Mouse (Mus musculus): Measurements from ENCODE around the gene Itm2c.

Gene Itm2c

DNA sequence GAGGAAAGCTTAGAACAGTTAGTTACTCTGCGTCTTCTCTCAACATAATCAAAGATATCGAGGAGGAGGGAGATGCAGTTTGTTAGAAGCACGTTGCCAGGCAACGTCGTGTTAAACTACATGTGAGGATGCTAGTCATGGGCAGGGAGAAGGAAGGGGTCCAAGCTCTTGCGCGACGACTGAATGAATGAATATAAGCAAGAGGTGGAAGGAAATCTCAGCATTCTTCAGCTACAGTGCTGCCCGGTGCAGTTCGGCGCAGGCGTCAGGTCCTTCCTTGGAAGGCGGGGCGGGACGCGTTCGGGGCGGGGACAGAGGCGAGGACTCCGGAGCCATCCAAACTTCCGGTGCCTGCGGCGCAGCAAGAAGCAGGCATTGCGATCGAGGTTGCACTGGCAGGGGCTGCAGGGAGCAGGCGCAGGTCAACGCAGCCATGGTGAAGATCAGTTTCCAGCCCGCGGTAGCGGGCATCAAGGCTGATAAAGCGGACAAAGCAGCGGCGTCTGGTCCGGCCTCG is at the start of gene Itm2c:
TSS of gene Itm2c (plus strand) at position 51 of the 517 bp plus-strand sequence.
- peak; percentile 94 for DNase-seq

DNA sequence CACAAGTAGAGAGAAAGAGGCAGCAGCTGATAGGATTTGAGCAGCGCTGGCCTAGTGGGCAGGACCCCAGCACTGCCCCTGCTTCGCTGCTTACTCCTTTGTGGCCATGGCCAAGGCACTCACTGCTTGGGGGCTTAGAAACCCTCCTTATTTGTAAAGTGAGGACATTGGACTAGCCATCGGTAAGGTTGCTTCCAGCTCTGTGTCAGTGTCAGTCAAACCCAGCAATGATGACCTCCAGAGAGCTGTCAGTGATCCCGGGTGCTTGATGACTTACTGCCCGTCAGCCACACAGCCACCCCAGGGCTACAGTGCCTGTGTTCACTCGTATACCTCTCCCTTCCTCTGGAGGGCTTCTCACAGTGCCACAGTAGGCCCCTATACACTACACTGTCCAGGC is 49.1 kb upstream of the Itm2c start:
- DNase-seq = no peak

DNA sequence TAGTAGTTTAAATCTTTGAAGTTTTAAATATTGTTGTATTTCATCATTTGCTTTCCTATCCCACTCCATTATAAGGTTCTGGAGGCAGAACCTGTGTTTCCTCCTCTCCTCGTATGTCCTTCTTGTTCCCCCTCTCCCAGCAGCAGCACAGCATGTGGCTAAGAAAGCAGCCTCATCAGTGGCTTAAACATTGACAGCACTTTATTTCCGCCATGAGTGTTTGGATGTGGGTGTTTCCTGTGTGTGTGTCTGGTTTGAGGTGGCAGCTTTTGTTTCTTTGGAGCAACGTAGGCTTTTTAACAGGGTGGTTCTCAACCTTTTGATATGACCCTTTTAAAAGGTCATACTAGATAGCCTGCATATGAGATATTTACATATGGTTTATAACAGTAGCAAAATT is 48.6 kb upstream of the Itm2c start:
- no peak for DNase-seq

DNA sequence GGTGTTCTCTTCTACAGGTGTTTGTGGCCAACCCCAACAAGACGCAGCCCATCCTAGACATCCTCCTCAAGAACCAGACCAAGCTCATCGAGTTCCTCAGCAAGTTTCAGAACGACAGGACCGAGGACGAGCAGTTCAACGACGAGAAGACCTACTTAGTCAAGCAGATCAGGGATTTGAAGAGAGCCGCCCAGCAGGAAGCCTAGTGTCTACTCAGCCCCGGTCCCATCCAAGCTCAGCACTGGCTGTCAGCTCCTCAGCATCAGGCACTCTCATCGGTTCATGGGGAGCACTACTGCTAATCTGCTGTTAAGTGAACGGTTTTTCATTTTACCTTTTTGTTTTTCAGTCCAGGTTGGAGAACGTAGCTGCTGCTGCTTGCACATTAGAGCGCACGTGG is 45.1 kb upstream of the Itm2c start:
- no peak for DNase-seq

DNA sequence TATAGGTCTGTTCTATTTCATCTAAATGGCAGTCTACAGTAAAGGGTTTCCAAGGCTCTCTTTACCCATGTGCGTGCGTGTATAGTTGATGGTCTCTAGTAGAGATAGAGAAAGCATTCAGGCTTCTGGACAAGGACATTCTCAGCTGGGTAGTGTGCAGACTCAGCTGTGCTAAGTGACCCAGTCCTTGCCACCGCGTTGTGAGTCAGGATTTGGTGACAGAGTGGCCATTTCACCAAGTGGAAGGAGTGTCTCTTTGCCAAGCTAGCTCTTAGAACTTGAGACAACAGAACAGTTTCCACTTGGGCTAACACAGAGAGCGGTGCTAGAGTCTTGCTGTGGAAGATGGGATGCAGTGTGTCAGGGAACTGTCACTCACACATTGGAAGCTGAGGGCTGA is 43.2 kb upstream of the Itm2c start:
- DNase-seq = no peak

DNA sequence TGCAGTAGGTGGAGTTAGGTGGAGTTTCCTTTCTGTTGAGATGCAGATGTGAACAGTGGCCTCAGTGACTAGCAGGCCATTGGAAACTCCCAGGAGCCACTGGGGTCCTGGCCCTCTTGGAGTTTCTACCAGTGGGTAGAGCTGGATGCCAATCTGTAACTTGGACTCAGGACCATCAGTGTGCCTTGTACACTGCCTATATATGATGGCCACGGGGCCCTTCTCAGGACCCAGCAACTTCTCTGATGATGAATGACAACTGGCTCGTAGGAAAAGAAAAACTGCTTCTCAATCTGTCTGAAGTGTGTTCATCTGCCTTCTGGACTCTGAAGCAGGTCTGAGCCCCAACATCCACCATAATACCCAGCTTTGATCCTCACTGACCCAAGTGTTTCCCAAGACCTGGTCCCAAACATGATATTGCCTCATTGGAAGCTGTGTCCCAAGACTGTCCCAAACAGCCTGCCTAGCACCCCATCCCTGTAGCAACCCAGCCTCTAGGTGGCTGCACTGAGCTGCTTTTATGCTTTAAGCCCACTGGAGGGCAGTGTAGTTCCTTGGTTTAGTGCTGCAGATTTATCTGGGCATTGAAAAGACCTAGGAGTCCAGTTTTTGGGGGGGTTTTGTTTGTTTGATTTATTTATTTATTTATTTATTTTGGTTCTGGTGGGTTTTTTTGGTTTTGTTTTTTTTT is 40.9 kb upstream of the Itm2c start:
- peak; percentile 75 for DNase-seq

DNA sequence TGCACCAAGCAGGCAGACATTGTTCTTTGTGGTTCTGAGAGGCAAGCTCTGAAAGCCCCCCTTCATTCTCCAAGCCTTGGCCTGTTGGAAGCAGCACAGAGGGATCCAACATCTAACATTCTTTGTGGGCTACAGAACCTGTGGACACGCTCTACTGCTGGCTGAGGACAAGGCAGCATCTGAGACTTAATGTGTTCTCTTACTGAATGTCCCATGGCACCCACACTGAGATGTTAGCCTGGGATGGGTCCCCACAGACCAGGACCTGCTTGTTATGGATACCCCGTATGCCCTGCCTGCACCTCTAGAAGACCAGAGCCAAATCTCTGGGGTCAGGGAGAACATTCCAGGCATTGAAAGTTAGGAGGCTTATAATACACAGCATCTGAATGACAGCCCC is 40.2 kb upstream of the Itm2c start:
- no peak for DNase-seq

DNA sequence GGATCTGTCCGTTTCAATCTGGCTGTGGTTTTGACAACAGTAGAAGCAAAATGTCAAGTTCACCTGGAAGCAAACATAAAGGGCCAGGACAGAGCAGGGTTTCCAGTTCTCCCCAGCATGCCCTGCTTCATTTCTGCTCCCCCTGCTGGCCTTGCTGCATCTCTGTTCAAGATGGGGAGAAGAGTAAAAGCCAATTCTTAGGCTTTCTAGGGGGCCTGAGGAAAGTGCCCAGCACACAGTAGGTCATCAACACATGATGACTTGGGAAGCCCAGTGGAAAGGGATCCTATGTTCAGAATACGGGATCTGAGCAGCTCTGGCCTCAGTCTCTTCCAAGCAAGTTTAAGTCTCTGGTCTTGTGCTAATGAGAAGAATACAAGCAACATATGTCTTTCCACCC is 39.6 kb upstream of the Itm2c start:
- DNase-seq = no peak

DNA sequence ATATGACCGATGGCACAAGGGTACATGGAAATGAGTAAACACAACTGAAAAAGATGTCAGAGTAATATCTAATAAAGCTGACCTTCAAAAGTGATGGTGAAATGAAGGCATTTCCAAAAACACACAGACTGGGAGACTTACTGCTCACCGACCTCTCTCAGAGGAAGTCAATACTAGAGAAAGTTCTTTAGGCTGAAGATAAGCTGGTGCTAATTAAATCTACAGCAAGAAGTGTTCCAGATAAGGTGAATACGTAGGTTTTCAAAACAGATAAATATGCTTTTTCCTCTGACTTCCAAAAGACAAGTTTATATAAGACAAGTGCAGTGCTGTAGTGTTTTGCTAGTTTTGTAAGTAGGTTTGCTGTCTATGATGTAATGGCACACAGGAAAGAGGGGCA is 37.8 kb upstream of the Itm2c start:
- no peak for DNase-seq

DNA sequence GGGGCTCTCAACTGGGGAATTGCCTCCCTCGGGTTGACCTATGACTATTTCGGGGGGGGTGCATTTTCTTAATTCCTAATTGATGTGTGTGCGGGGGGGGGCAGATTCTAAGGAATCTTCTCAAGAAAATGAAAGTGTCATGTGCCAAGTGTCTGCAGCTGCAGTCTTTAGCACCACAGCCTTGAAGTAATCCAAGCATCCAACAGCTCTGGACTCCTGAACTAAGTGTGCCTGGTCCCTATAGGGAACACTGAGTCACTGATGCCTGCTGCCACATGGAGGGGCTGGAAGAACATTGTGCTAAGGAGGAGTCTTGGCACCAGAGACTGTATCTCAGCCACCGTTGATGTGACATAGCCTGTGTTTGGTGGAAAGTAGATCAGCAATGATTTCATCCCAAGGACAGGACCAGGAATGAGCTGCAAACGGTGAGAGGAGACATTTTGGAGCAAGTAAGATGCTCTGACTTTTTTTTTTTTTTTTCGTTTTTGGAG is 36.8 kb upstream of the Itm2c start:
- DNase-seq = peak; percentile 33

DNA sequence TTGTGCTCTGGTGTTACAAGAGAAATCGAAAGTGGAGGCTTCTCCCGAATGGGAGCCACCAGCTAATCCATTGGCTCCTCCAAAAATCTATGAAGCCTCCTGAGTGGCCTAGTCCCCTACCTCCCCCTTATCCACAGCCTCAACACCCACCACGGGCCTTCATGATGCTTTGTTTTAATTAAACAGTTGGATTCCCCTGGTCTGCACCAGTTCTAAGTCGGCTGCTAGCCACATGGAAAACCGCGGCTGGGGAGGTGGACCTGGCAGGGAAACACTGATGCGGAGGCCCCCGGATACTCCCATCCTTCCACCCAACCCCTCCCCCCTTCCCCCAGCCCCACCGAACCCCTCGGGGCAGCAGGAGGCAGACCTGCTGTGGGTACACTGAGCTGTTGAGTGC is 29.7 kb upstream of the Itm2c start:
- no peak for DNase-seq

DNA sequence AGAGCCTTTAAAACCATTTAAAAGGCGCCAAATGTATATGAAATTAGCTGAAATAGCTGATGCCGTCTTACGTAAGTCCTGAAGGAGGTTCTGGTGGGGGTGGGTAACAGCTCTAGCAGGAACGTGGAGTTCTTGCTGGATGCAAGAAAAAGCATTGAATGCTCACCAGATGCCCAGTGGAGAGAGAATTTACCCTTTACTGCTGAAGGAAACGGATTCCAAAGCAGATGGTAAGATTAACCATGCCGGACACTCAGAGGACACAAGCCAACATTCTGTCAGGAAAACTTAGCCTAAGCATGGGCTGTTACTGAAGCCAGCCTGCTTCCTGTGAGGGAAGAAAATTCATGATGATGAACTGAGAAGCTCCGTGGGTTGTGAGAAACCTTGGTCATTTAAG is 24.1 kb upstream of the Itm2c start:
- peak; percentile 77 for DNase-seq

DNA sequence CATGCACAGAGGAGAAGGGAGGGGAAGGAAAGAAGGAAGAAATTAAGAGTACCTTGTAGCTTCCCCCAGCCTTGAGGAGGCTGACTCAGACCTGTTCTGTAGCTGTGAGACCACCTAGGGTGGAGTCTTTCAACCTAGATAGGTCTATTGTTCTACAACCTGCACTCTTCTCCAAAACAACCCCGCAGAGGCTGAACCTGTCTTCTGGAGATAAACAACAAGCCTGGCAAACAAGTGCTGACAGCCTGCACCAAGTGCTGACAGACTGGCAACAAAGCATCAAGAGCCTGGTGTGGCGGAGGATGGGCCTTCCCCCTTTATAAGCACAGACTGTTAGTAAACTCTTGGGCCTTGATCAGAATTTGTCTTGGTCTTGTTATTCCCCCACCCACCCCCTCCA is 23.5 kb upstream of the Itm2c start:
- no peak for DNase-seq

DNA sequence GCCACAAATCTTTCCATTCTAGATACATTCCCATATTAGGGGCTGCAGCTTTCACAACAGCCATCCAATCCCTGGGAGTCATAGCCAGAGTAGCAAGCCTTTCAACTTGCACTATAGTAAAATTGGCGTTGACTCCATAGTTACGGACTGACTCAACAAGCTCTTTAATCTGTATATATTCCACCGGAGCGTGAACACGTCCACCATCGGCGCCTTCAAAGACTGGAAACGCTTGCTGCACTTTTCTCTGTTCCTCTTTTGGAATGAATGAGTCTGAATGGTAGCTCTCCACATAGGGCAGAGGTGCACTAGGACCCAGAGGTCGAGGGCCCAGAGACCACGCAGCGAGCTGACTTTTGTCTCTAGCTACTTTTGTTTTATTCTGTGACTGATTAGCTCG is 12.1 kb upstream of the Itm2c start:
- no peak for DNase-seq

DNA sequence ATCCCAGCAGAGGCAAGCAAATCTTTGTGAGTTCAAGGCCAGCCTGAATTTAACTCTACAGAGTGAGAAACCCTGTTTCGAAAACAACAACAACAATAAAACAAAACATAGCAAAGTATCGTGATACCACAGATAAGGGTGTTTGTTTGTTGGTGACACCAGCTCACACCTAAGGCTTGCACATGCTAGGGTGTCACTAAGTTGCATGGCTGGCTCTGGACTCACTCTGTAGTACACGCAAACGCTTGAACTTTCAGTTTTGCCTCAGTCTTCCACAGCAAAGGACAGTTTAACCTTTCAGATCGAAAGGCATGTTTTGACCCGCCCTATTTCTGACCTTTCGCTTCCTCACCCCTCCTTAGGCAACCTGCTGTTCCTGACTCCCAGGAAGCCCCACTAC is 6.9 kb upstream of the Itm2c start:
- DNase-seq = no peak

DNA sequence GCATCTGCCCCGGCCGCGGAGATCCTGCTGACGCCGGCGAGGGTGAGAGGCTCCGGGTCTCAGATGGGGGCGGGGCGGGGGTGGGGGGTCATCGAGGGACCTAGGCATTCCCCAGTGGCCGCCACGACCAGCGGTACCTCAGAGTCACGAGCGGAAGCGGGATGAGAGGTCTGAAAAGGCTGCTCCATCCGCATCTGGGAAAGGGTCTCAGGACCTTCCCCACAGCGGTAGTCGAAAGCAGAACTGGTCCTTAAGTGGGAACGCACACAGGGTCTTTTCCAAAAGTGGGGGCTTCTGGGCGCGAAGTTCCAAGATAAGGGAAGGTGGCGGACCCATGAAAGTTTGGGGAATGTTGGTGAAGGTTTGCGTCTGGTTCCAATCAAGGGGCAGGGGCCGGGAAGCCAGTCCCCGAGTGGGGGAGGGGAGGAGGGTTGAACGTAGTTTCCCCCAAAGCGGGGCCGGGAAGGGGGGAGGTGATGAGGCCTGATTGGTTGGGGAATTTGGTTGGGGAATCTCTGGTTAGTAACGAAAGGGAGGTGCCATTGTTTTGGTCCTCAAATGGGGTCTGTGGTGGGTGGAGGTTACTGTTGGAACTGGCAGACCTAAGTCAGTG is 773 bp downstream of the Itm2c start:
- no peak for DNase-seq

DNA sequence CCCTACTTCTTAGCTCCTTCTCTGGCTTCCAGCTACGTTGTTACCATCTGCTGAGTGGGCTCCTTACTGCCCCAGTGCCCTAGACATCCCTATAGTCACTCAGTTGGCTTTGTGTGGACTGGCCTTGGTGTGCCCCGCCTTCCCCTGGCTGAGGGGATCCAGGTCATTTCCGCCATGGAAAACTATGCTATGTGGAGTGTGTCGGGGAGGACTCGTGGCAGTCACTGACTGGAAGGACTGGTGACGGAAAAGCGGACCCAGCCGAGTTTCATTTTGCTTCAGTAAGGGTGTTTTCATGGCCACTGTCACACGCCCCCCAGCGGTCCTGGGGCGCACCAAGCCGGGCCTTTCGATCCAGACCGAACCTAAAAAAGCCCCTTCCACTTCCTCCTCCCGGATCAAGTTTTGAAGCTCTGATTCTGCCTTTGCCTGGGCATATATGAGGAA is 1.3 kb downstream of the Itm2c start:
- peak; percentile 69 for DNase-seq

DNA sequence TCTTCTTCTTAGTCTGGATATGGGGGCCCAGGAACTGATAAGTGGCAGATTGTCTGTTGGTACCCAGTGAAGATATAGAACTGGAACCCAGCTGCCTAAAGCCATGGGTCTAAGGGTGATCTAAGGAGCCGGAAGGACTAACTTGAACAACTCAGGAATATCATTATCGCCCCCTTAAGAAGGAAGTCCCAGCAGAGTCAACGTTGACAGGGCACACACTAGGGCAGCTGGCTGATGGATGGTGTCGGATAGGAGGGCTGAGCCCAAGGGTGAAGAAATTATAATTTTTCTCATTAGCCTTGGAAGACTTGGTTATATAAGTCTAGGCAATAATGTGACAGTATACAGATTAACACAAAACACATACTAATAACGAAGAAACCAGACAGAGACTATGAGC is 2.0 kb downstream of the Itm2c start:
- no peak for DNase-seq

DNA sequence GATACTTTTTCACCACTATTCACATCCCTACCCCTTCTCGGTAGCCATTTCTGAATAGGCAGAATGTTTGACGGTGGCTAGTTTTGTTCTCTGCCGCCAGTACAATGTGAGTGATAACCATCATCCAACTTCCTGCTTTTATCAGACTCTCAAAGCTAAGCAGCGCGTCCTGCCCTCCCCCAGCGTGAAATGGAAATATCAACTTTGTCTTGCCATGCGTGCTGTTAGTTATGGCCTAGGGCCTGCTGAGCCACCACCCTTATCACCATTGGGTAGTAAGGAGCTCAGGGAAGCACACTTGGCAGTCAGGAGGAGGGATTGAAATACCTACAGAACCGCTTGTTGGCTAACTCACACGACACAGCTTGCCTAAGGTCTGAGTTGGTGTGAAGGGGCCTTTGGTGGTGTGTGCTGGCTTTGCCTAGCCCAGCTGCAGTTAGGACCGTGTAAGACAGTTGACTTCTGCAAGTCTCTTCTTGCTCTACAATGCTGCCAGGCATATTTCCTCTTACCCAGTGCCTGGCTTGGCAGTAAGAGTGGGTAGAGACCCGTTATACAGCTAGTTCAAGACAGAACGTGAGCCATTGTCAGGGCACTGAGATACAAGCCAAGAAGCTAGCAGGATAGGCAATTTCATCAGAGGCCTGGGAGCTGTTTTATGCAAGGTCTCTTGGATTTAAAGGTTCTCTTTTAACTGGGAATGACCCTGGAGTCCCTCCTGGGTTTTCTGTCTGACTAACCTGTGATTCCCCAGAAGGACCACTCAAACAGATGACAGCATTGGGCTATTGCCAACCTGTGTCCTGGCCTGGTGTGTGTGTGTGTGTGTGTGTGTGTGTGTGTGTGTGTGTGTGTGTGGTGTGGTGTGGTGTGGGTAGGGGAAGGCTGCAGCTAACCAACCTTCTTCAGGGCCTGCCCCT is 3.0 kb downstream of the Itm2c start:
- no peak for DNase-seq

DNA sequence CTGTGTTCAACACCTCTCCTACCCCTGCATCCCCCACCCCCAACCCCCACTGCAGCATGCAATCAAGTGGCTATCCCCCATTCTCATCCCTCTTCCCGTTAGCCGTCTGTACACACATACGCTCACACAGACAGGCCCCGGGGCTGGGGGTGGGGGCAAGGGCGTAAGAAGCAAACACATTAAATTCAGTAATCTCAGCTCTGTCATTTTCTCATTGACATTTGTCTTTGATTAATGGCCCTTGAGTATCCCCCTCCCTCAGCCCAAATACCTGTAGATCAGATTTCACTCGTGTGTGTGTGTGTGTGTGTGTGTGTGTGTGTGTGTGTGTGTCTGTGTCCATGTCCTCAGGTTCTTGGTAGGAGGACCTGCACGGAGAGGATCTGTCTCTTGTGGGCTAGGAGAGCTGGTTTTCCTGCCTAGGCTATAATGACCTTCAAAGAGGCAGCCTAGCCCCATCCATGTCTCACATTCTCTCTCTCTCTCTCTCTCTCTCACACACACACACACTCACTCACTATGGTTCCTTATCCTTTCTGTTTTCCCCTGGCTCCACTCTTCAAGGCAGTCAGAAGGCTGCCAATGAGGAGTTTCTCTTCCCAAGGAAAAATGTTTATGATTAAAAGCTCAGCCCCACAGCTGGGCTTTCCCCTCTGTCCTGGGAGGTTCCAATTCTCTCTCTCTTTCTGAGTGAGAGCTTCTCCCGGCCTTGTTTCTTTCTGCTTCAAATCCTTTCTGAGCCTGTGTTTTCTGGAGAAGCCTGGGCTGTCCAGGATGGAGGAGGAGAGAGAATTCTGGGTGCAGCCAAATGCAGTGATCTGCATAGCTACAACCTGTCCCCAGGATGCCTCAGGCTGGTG is 4.0 kb downstream of the Itm2c start:
- peak; percentile 61 for DNase-seq

DNA sequence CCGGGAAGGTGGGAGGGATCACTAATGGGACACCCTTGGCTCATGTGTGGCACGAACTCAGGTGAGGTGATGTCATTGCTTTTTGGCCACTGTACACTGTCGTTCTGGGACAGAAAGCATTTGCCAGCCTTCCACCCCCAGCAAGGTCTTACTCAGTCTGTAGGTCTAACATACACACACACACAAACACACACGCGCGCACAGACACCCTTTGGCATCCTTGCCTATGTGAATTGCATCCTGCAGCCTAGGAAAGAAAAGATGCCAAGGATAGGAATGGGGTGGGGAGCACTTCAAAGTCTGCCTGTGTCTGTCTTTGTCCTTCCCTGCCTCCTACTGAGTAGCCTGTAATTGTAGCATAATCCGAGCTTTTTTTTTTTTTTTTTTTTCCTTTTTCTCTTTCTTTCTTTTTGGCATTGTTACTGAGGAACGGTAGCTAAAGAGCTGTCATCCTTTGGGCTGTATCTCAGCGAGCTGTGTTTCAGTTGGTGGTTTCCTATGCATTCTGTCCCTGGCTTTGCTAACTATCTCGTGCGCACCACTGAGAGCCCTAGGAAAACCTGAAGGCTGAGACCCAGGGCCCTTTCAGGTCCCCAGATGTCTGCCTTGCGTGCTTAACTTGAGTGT is 4.8 kb downstream of the Itm2c start:
- DNase-seq = no peak

DNA sequence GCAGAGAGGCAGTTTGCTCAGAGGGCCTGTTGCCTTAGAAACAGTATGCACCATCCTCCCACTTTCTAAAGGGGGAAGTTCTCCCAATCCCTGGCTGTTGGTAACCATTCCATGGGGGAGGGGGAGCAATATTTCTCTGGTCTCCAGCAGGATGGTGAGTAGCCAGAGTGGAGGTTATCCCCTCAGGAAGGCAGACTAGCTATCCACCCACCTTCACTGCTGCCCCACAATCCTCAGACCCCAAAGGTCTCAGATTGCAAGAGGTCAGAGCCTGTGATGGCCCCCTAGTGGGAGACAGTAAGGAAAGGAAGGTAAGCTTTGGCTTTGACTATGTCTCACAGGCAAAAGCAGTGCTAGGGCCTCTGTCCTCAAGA is 5.3 kb downstream of the Itm2c start:
- peak; percentile 58 for DNase-seq
